Mouse (Mus musculus) cortical plate, adult 2 months (tissue): ENCODE results near the gene H2bfm. TPM values are rescaled to one million over a fixed set of nuclear protein-coding genes. Genes with fewer than 3 reads are reported as not detected.
"Not testable (repeated sequence)": the region's sequence is repeated elsewhere in the genome, so short reads cannot be mapped to it uniquely, and the experiment has no call there.

Experiments used
- H3K27ac ChIP-seq: fragments of 200-500 bp; 2 replicates; pipeline ENCODE4 v1.5.1; 2012; ENCODE audit warnings: low read length, control low read depth, inconsistent platforms; ENCODE audit not compliant: insufficient read depth
- H3K4me1 ChIP-seq: fragments of 200-500 bp; 2 replicates; pipeline ENCODE4 v1.6.1; 2011; ENCODE audit warnings: low read length; ENCODE audit not compliant: control insufficient read depth, insufficient read depth
- H3K4me3 ChIP-seq: fragments of 200-500 bp; 2 replicates; pipeline ENCODE4 v1.5.1; 2011; ENCODE audit warnings: mild to moderate bottlenecking, low read length, control low read depth; ENCODE audit not compliant: insufficient read depth
- CTCF ChIP-seq: fragments of 200-500 bp; IDR thresholded peaks from 2 replicates; pipeline ENCODE4 v1.5.1; 2011; ENCODE audit warnings: mild to moderate bottlenecking, control low read depth, low read length; ENCODE audit not compliant: insufficient read depth; ENCODE audit errors: extremely low read depth
- POLR2A ChIP-seq: fragments of 200-500 bp; IDR thresholded peaks from 2 replicates; pipeline ENCODE4 v1.6.1; 2011; ENCODE audit warnings: mild to moderate bottlenecking, low read length, control low read depth; ENCODE audit not compliant: insufficient read depth; ENCODE audit errors: extremely low read depth
- polyA plus RNA-seq: library from polyadenylated mRNA; depleted of rRNA; stranded (reverse); fragments of >200 nt; gene quantifications from 2 replicates; pipeline ENCODE4 v1.2.3, GENCODE M21; 2012; rRNA removed

The H2bfm gene
- not detected in 2 replicates for polyA plus RNA-seq

DNA sequence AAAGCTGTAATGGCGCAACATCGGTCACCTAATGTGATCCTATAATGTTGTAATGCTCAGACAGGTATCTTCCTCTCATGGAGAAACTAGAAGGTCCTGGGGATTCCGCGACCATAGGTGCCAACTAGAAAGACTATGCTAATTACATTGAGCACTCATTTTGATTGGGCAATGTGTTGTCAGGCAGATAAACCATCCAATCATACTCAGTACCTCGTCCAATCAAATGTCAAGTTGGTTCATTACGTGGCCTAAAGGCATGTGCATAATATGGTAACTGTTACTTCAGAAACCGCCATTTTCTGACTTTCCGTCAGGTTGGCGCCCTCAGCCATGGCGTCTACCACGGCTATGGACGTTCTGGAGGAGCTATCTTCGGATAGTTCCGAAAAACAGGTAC lies at the start of gene H2bfm:
Gene H2bfm, plus strand, starts transcription at position 295 of the 400 bp plus-strand sequence.
- no peak for TF ChIP-seq CTCF
- TF ChIP-seq POLR2A: no peak
- Histone ChIP-seq H3K4me1 (no peaks in the 10 kb centered on the region), H3K27ac (no peak within 1 kb of the TSS), H3K4me3 (no peak within 1 kb of the TSS)

DNA sequence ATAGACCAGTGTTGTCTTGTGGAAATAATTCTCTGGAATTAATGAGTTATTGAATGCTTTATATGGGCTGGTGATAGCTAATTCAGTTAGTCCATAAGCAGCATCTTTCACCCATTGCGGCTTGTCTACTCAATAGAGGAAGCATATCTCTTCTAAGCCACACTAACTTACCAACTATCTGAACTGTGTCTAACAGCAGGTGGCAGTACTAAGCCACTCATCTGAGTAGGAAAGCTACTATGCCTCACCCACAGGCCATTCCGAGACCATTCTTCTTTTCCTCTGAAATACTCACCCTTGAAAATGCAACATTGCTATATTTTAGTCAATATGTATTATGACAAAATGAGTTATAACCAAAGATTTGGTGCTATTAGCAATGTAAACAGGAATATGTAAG lies 31.4 kb upstream of the H2bfm start:
- H3K4me1 ChIP-seq: no peaks in the 10 kb centered on the region
- H3K4me3 ChIP-seq: no peak overlapping the region
- TF ChIP-seq POLR2A: no peak
- peak; percentile 49; the same call in 1 of the 2 replicates for TF ChIP-seq CTCF
- no peak overlapping the region for H3K27ac ChIP-seq

DNA sequence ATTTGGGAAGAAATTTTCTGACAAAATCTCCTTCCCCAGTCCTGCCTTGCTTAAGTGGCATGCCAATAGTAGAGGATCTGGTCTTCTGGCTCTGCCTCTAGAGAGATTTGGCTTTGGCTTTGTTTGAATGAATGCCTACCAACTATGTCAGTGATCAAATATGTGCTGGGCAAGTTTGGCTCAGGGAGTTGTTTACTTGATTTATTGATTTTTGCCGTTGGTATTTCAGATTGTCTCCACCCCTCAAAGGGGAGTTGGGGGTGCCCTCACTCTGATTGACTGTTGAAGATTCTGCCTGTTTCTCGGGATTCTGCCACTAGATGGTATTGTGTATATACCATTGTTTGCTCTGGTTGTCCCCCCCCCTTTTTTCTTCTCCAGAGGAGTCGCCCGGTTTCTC lies 22.8 kb upstream of the H2bfm start:
- Histone ChIP-seq H3K4me3 (no peak overlapping the region), H3K4me1 (no peaks in the 10 kb centered on the region), H3K27ac (no peak overlapping the region)
- no peak for TF ChIP-seq POLR2A

DNA sequence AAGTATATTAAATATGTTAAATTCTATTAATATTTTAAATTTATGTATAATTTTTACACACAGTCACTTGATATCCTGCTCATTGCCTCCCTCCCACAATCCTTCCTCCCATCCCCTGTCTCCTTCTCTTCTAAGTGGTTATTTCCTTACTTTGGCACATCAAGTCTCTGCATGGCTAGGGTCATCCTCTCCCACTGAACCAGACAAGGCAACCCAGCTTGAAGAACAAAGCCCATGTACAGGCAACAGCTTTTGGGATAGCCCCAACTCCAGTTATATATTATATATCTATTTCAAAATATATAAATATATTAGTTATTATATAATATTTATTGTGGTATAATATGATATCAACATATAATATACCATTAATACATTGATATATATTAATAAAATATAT lies 1.3 kb upstream of the H2bfm start:
- no peak overlapping the region for H3K4me3 ChIP-seq
- no peak for TF ChIP-seq POLR2A
- TF ChIP-seq CTCF: no peak
- H3K27ac ChIP-seq: no peak overlapping the region
- H3K4me1 ChIP-seq: no peaks in the 10 kb centered on the region

DNA sequence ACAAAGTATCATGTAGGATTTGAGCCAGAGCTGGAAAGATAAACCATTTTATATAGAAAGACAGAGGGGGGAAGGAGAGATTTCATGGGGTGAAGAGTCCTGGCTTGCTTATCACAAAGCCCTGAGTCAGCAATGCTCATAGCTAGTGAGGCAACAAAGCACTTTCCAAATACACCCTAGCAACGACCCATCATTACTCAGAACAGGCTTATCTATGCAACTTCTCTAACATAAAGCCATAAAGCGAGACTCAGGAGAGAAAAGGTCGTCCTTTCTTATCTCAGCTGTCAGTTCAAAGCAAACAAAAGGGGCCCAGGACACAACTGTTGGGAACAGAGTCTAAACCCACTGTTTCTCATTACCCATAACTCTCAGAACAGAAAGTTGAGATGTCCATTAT lies 10.9 kb downstream of the H2bfm start:
- TF ChIP-seq CTCF: no peak
- no peak for TF ChIP-seq POLR2A
- no peak overlapping the region for H3K4me3 ChIP-seq
- H3K27ac ChIP-seq: no peak overlapping the region
- no peaks in the 10 kb centered on the region for H3K4me1 ChIP-seq

DNA sequence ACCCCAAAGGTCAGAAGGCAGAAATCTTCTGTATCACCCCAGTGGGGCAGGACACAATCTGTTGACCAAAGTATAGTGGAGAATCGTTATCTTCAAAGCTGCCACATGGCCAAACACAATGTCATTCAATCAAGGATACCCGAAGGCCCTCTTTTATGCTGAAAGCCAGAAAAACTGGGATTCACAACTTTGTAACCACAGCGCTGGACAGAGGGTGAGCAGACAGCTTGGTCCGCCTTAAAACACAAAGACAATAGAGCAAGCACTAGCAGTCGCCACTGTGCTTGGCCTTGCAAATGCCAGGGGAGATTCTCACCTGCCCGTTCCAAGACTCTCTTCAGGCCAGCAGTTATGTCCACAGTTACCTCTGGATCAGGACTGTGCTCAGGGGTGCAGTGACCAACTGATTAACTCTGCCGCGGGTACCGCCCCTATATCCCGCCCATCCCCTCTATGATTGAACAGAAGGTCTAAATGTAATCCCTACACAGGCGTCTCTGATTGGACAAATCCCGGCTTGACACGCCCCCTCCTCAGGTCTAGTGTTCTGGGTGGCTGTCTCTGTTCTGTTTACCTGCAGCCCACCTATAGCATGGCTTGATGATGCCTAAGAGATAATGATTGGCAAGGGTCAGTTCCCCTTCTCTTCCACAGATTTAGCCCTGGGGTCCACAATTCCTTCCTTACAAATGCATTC lies 30.6 kb downstream of the H2bfm start:
- H3K4me1 ChIP-seq, H3K27ac ChIP-seq: not testable (repeated sequence)
- peak overlapping the region; percentile 49 for H3K4me3 ChIP-seq

DNA sequence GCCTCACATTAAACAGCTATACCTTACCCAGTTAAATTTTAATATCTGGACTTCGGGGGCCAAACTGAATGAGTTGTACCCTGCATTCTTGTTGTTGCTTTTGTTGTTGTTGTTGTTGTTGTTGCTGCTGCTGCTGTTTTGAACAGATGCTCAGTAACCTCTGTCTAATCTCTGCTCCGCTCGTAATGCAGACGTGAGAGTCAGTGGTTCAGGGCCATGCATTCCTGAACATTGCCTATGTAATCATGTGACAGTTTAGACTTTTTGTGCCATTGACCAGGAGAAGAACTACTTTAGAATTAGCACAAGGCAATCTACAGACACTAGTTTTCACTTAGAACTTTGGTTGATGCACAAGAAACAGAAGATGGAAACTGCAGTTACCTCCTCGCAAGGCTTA lies 31.2 kb downstream of the H2bfm start:
- not testable (repeated sequence) for H3K4me1 ChIP-seq, H3K27ac ChIP-seq
- 0 out of 2 replicates have a peak overlapping the region, but pooled peaks have one; percentile 49 for H3K4me3 ChIP-seq

DNA sequence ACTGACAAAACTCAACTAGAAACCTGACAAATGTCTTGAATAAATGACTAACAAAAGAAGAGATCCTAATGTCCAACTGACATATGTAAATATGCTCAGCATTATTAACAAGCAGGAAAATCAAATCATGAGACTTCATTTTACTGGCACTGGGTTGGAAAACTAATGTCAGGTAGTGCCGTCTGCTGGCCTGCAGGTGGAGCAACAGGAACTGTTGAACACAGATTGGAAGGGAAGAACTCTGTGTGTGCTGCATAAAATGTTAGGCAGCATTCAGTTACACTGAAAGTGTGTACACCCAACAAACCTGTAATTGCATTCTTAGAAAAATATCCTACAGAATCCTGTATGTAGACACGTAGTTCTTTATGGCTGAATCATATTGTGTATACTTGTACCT lies 32.6 kb downstream of the H2bfm start:
- H3K4me3 ChIP-seq: no peak overlapping the region
- no peaks in the 10 kb centered on the region for H3K4me1 ChIP-seq
- peak; percentile 41 for TF ChIP-seq CTCF
- TF ChIP-seq POLR2A: no peak
- no peak overlapping the region for H3K27ac ChIP-seq

DNA sequence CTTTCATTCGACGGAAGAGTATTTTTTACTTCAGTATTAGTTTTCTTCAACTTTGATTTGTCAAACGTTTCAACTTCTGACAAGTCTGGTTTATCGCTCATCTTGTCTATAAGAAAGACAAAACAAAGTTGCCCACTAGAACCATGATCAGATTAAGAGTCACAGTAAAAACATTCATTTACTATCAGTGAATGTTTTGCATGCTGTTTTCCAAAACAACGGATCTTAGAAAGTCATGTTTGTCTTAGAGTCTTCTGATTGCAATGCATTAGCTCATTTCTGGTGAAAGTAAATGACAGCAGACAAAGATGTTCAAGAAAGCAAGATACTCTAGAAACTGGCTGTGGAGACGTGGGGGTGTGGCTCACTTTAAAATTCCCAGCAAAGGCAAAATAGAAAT lies 48.3 kb downstream of the H2bfm start, which contains the start of gene Tmsb15b2:
Gene Tmsb15b2, minus strand, starts transcription at position 101 of the 400 bp plus-strand sequence.
- H3K4me3 ChIP-seq: peak within 1 kb of the TSS; percentile 79
- H3K27ac ChIP-seq, H3K4me1 ChIP-seq: not testable (repeated sequence)

DNA sequence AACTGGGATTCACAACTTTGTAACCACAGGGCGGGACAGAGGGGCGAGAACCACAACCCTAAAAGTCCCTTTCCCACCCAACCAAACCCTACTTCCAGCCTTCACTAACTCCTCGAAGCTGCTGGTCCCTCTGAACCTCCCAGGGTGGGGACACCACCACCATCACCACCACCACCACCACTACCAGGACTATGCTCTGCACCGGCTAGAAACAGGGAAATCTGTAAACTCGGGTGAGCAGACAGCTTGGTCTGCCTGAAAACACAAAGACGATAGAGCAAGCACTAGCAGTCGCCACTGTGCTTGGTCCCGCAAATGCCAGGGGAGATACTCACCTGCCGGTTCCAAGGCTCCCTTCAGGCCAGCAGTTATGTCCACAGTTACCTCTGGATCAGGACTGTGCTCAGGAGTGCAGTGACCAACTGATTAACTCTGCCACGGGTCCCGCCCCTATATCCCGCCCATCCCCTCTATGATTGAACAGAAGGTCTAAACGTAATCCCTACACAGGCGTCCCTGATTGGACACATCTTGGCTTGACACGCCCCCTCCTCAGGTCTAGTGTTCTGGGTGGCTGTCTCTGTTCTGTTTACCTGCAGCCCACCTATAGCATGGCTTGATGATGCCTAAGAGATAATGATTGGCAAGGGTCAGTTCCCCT lies 49.4 kb downstream of the H2bfm start, which contains the start of the genes Tmsb15l and Tmsb15b1:
Gene Tmsb15l, minus strand, starts transcription at position 446 of the 661 bp plus-strand sequence.
Gene Tmsb15b1, minus strand, starts transcription at position 451 of the 661 bp plus-strand sequence.
- Histone ChIP-seq H3K4me1 (no peaks in the 10 kb centered on the region), H3K4me3 (peak within 1 kb of the TSS; percentile 79), H3K27ac (no peak within 1 kb of the TSS)
- no peak for TF ChIP-seq CTCF
- peak; percentile 59; the same call in 1 of the 2 replicates for TF ChIP-seq POLR2A

Other genes starting within 250 kb of the H2bfm start
- 14.9 TPM in 2 replicates for gene Tceal1, start 219.3 kb upstream of the H2bfm start, polyA plus RNA-seq
- gene Morf4l2, start 183.6 kb upstream of the H2bfm start, polyA plus RNA-seq: 242 and 259 TPM in 2 replicates
- 0.08 and 0.19 TPM in 2 replicates for gene Glra4, start 147.2 kb upstream of the H2bfm start, polyA plus RNA-seq
- gene Plp1, start 104.7 kb upstream of the H2bfm start, polyA plus RNA-seq: 1,304 and 1,728 TPM in 2 replicates
- gene Rab9b, start 58.6 kb upstream of the H2bfm start, polyA plus RNA-seq: 9.1 and 10.0 TPM in 2 replicates
- 15.6 and 20.8 TPM in 2 replicates for gene Tmsb15b2, start 48.2 kb downstream of the H2bfm start, polyA plus RNA-seq
- 6.3 and 6.8 TPM in 2 replicates for gene Tmsb15l, start 49.5 kb downstream of the H2bfm start, polyA plus RNA-seq
- 11.1 and 12.1 TPM in 2 replicates for gene Tmsb15b1, start 49.5 kb downstream of the H2bfm start, polyA plus RNA-seq
- 239 and 250 TPM in 2 replicates for gene Zcchc18, start 65.8 kb downstream of the H2bfm start, polyA plus RNA-seq
- gene Slc25a53, start 111.0 kb downstream of the H2bfm start, polyA plus RNA-seq: 20.7 and 21.0 TPM in 2 replicates
- 3.0 and 3.1 TPM in 2 replicates for gene Fam199x, start 122.3 kb downstream of the H2bfm start, polyA plus RNA-seq
- not detected in 2 replicates for gene Esx1, start 194.8 kb downstream of the H2bfm start, polyA plus RNA-seq